Mouse (Mus musculus) kidney, postnatal 14 days (tissue): Measurements from ENCODE around the gene Krtap19-4.

ENCODE experiments used
- DNase-seq: peaks from one replicate; pipeline ENCODE4 v3.0.0; 2022; ENCODE audit warnings: mixed read lengths

Krtap19-4 gene

DNA sequence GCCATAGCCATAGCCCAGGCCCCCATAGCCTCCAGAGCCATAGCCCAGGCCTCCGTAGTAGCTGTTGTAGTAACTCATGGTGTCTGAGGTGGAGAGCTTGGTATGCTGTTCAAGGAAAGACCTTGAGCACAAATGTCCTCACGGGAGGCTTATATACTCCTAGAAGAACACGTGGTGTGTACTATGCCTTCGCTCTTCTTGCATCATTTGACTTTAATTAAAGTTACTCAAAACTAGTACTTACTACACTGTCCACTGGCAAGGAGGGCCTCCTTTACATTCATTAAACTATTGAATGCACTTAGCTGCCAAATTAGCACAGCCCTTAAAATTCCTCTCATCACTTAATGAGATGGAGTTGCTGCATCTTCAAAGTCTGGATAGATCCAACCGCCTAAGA is at the start of gene Krtap19-4:
Gene Krtap19-4 (minus strand): TSS at position 101 of the 400 bp plus-strand sequence.
- no peak for DNase-seq

DNA sequence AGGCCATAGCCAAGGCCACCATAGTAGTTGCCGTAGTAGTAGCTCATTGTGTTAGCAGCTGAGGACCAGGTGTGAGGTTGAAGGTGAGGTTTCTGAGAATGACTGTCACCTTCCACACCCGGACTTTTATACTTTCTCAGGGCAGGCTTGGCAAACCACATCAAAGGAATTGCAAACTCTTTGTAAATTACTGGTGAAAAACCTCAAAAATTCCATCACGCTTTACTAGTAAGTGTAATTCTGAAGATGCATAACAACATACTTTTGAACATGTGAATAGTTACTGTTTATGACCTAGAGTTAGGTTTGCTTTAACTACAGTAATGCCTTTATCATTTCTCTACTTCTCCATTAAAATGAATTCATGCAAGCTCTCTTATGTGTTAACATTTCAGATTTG is 47.3 kb upstream of the Krtap19-4 start, which contains the start of gene Krtap19-9b:
Gene Krtap19-9b (minus strand): TSS at position 101 of the 400 bp plus-strand sequence.
- DNase-seq: no peak

DNA sequence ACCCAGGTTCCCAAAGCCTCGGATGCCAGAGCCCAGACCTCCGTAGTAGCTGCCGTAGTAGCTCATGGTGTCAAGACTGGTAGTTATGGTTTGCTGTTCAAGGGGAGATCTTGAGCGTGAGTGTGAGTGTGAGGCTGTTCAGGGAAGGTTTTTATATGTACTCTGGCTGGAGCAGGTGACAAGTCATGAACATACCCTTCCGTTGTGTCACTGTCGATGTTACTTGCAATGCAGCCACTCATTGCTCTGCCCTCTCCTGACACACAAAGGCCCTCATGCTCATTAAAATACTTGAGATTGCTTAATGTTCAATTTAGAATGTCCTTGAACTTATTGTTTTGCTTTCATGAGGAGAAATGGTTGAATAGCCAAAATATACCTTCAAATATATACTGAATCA is 11.5 kb upstream of the Krtap19-4 start, which contains the start of gene Krtap19-5:
Gene Krtap19-5 (minus strand): TSS at position 101 of the 400 bp plus-strand sequence.
- DNase-seq: no peak

DNA sequence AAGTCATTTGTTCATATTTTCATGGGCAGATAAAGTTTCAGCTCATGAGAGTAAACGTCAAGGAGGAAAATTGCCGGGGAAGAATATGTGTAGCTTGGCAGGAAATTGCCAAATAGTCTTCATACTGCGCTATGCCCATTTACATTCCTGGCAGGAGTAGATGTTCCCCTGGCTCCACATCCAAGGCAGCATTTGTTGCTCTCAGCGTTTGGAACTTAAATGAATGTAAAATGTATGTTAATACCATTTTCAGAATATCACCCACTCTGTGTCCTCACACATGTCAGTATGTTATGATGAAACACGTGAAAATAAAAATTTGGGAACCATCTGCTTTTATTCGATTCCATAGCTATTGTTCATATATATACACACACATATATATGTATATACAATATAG is 2.0 kb upstream of the Krtap19-4 start:
- no peak for DNase-seq

DNA sequence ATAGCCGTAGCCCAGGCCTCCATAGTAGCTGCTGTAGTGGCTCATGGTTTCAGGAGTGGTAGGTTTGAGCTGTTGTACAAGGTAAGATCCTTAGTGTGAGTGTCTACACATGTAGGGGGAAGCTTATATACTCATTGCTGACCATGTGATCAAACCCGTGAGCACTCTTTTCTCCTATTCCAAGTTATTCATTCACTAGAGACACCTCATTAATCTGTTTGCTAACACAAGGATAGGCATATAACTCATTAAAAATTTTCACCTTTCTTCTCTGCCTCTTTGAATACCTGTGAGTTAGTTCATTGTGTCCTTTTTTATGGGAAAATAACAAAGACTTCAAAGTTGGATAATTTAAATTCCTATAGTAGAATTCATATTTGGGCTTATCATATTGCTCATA is 7.0 kb downstream of the Krtap19-4 start, which contains the start of gene Krtap19-3:
Gene Krtap19-3 (minus strand): TSS at position 101 of the 400 bp plus-strand sequence.
- DNase-seq: no peak

DNA sequence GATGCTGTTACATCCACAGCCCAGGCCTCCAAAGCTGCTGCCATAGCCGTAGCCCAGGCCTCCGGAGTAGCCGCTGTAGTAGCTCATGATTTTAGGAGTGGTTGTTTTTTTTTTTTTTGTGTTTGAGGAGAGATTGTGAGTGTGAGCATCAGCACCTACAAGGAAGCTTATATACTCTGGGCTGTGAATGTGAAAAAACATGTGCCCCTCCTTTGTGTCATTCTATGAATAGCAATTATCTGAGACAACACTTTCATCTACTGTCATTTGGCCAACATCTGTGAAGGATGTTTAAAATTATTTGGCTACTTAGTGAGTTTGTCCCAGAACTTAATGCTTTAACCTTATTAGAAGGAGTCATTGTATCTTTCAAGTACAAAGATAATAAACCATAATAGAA is 10.7 kb downstream of the Krtap19-4 start, which contains the start of gene Krtap19-2:
Gene Krtap19-2 (minus strand): TSS at position 101 of the 400 bp plus-strand sequence.
- DNase-seq: no peak

DNA sequence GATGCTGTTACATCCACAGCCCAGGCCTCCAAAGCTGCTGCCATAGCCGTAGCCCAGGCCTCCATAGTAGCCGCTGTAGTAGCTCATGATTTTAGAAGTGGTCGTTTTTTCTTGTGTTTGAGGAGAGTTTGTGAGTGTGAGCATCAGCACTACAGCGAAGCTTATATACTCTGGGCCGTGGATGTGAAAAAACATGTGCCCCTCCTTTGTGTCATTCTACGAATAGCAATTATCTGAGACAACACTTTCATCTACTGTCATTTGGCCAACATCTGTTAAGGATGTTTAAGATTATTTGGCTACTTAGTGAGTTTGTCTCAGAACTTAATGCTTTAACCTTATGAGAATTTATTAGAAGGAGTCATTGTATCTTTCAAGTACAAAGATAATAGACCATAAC is 15.6 kb downstream of the Krtap19-4 start, which contains the start of gene Krtap19-1:
Gene Krtap19-1 (minus strand): TSS at position 101 of the 400 bp plus-strand sequence.
- DNase-seq: no peak

DNA sequence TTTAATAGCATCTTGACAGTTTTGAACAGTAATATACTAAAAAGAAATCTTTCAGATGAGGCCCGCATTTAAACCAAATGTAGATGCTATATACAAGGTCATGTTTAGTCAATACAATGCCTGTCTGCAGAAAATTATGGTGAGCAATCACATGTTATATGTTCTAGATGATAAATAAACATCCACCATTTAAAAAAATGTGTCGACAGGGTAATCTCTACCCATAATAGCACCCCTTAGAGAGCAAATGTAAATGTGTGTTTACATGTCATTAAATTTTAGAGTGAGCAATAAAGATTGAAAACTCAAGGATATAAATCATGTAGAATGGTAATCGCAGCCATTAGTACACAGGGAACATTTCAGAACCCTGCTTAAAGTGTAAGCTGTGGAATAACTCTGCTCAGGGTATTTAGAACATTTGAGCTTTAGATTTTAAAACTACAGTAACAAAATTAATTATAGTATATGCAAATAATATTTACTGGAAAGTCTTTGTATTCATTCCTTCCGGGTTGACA is 19.9 kb downstream of the Krtap19-4 start:
- no peak for DNase-seq

DNA sequence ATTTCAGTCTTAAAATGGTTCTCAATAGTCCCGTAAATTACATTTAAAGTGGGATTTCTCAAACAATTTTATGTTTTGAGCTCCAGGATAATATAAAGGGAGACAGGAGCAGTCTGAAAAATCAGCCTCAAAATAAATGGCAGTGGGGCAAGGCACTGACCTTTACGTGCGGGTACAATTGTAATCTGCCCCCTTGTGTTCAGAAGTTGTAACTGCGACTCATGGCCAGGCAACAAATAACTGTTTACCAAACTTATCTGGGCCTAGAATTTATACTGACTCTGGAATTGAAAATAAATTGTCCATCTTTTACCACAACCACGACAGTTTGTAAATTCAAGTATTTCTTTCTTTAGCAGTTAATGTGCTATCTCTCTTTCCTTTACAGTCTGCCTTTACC is 33.4 kb downstream of the Krtap19-4 start:
- DNase-seq: peak; percentile 23

DNA sequence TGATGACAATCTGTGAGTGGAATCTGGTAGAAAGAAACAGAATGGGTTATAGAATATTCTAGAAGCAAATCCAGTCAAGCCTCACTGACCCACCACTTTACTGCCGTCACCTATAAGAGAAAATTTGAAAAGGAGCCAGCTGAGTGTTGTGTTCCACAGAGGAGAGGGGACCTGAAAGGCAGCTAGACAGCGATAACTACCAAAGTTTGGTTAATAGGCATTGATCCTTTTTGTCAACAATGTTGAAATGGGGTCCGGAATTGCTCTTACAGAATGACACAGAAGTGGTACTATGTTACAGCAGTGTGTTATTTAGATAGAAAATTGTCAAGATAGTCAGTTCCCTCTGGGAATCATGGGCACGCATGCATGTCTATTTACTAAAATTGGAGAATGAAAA is 36.3 kb downstream of the Krtap19-4 start:
- no peak for DNase-seq

DNA sequence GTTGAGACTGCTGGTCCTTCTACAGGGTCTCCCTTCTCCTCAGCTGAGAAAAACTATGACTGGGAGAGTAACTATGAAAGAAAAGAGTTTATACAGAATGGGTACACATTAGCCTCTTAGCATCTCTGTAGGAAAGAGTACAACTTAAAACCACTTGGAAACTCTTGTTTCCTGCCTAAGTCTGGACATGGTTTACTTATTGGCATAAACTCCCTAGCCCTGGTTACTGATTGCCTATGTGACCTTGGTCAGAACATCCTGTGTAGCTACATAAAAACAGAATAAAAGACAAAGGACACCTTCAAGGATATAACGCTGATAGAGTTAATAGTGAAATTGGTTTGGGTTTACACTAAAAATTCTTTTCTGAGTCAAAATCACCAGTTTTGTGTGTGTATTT is 37.5 kb downstream of the Krtap19-4 start:
- DNase-seq: peak; percentile 3
